Mouse (Mus musculus) cortical plate, adult 2 months (tissue): ENCODE data around the gene Ly6c1. TPM values are rescaled to one million over a fixed set of nuclear protein-coding genes. Genes with fewer than 3 reads are reported as not detected.
"Not testable (repeated sequence)": the region's sequence is repeated elsewhere in the genome, so short reads cannot be mapped to it uniquely, and the experiment has no call there.

Experiments used
- H3K27ac ChIP-seq: fragments of 200-500 bp; 2 replicates; pipeline ENCODE4 v1.5.1; 2012; ENCODE audit warnings: low read length, control low read depth, inconsistent platforms; ENCODE audit not compliant: insufficient read depth
- H3K4me1 ChIP-seq: fragments of 200-500 bp; 2 replicates; pipeline ENCODE4 v1.6.1; 2011; ENCODE audit warnings: low read length; ENCODE audit not compliant: control insufficient read depth, insufficient read depth
- H3K4me3 ChIP-seq: fragments of 200-500 bp; 2 replicates; pipeline ENCODE4 v1.5.1; 2011; ENCODE audit warnings: mild to moderate bottlenecking, low read length, control low read depth; ENCODE audit not compliant: insufficient read depth
- CTCF ChIP-seq: fragments of 200-500 bp; IDR thresholded peaks from 2 replicates; pipeline ENCODE4 v1.5.1; 2011; ENCODE audit warnings: mild to moderate bottlenecking, control low read depth, low read length; ENCODE audit not compliant: insufficient read depth; ENCODE audit errors: extremely low read depth
- POLR2A ChIP-seq: fragments of 200-500 bp; IDR thresholded peaks from 2 replicates; pipeline ENCODE4 v1.6.1; 2011; ENCODE audit warnings: mild to moderate bottlenecking, low read length, control low read depth; ENCODE audit not compliant: insufficient read depth; ENCODE audit errors: extremely low read depth
- polyA plus RNA-seq: library from polyadenylated mRNA; depleted of rRNA; stranded (reverse); fragments of >200 nt; gene quantifications from 2 replicates; pipeline ENCODE4 v1.2.3, GENCODE M21; 2012; rRNA removed

Gene Ly6c1
- 201 and 222 TPM in 2 replicates for polyA plus RNA-seq

DNA sequence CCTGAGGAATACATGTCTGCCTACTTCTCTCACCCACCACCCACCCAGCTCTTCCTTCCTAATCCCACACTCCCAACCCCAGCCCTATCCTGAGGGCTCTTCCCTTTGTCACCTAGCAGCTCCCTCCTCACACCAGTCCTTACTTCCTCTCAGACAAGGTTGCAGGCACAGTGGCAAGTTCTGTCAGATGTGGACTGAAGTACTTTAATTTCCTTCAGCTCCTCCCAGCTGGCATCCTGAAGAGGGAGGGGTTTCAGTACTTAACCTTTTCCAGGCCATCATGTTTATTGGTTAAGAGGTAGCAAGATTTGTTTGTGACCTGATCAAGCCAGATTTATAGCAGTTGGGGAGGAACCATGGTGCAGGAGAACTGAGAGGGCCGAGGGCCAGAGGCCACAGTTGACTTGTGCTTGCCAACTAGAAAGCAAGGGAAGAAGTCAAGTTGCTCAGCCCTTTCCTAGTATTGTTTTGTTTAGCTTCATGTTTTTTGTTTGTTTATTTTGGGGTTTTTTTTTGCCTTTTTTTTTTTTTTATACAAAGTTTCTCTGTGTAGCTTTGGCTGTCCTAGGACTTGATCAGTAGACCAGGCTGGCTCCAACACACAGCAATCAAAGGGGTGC lies at the start of gene Ly6c1:
TSS of gene Ly6c1 (minus strand) at position 189 of the 620 bp plus-strand sequence.
- H3K27ac ChIP-seq = peak within 1 kb of the TSS; percentile 46; the same call in 1 of the 2 replicates

DNA sequence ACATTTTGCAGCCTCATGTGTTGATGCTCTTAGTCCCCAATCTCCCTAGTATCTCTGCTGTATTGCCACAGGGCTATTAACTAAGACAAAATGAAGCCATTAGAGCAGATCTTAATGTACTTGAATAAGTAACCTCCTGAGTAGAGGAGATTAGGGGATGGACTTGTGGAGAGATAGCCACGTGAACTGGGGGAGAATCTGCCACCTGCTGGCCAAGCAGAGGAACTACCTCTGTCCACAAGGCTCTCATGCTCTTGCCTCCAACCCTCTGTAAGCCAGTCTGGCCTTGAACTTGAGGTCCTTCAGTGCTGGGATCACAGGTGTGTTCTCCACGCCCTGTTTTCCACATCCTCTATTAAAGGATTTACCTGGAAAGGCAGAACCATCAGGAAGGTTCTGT lies 39.4 kb upstream of the Ly6c1 start:
- not testable (repeated sequence) for H3K27ac ChIP-seq, H3K4me3 ChIP-seq, H3K4me1 ChIP-seq
- TF ChIP-seq CTCF = 0 out of 2 replicates have a peak, but pooled peaks have one; percentile 2

More for the DNA sequence above, at the start of gene Ly6c1:
- peak within 1 kb of the TSS; percentile 12; the same call in 1 of the 2 replicates for H3K4me3 ChIP-seq
- not testable (repeated sequence) for H3K4me1 ChIP-seq

DNA sequence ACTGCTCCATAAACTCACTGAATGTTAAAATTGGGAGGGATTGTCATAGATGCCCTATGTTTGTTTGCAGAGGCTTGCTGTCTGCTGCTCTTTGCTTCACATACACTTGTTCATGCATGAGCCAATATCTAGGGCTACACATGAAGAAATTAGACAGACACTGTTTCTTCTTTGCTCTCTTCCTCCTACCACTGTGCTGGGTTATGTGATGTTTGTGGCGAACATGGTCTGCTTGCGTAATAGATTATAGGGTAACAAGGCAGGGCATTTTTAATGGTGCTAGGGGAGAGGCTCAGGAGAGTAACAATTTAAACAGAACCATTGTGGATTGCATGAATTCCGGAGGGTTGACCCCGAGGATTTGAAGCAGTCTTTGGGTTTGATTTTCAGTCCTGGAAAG lies 21.3 kb upstream of the Ly6c1 start:
- no peak overlapping the region for H3K4me3 ChIP-seq
- H3K27ac ChIP-seq = no peak overlapping the region
- TF ChIP-seq CTCF (no peak), POLR2A (no peak)
- H3K4me1 ChIP-seq = no peaks in the 10 kb centered on the region

DNA sequence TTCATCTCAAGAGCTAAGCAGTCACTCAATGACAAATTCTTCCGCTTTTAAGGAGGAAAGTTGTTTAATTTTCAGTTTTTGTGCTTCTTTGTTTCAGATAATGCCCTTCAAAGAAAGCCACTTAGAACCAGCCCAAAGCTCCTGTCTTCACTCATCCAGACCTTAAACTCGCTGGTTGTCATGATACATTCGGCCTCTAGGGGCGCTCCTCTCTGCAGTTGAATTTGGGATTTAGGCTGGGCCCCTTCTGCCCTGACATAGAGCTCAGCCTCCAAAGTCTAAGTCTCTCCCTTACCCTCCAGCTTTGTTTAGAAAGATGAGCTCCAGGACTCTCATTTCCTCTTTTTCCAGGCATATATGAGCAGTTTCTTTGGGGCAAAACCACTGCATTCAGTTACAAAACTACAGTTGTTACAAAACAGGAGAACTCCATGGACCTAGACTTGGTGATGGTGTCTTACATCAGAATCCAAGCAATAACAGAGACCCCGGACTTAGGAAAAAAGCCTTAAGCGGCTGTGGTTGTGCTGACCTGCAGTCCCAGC lies 13.5 kb upstream of the Ly6c1 start:
- H3K4me1 ChIP-seq, H3K4me3 ChIP-seq, H3K27ac ChIP-seq: not testable (repeated sequence)
- peak; percentile 47 for TF ChIP-seq CTCF

DNA sequence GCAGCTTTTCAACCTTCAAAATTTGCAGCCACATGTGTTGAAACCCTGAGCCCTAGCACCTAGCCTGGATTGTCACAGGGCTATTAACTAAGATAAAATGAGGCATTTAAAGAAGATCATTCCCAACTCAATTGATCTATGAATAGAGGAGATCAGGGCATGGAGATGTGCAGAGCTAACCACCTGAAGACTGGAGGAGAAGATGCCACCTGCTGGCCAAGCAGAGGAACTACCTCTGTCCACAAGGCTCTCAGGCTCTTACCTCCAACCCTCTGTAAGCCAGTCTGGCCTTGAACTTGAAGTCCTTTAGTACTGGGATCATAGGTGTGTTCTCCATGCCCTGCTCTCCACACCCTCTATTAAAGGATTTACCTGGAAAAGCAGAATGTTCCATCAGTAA lies 11.9 kb upstream of the Ly6c1 start:
- Histone ChIP-seq H3K4me1 (no peaks in the 10 kb centered on the region), H3K27ac (no peak overlapping the region), H3K4me3 (no peak overlapping the region)
- TF ChIP-seq CTCF = peak; percentile 64
- no peak for TF ChIP-seq POLR2A

DNA sequence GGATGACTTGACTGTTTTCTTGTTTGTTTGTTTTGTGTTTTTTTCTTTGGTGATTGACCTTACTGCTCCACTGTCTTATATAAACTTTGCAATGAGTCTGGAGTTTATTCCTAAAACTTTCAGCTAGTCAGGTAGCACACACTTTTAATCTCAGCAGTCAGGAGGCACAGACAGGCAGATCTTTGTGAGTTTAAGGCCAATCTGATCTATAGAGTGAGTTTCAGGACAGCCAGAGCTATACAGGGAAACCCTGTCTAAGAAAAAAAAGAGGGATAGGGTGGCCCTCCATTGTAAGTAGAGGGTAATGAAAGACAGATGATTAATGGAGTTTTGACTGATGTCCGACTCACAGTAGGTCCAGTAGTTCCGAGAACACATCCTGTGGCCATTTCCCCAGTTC lies 7.4 kb upstream of the Ly6c1 start:
- no peaks in the 10 kb centered on the region for H3K4me1 ChIP-seq
- no peak overlapping the region for H3K4me3 ChIP-seq
- TF ChIP-seq CTCF (no peak), POLR2A (no peak)
- H3K27ac ChIP-seq = no peak overlapping the region

DNA sequence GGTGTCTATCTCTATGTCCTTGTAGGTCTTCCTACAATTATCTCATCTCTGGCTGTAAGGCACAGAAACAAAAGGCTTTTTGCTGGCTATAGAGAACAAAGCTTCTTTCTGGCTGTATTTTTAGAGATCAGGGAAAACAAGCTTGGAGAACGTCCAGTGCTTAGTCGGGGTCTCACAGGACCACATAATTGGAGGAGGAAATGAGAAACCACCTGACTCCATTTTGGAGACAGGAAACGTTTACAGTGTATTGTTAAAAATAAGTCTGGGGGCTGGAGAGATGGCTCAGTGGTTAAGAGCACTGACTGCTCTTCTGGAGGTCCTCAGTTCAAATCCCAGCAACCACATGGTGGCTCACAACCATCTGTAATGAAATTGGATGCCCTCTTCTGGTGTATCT lies 6.8 kb upstream of the Ly6c1 start:
- not testable (repeated sequence) for H3K4me3 ChIP-seq, H3K27ac ChIP-seq, H3K4me1 ChIP-seq

DNA sequence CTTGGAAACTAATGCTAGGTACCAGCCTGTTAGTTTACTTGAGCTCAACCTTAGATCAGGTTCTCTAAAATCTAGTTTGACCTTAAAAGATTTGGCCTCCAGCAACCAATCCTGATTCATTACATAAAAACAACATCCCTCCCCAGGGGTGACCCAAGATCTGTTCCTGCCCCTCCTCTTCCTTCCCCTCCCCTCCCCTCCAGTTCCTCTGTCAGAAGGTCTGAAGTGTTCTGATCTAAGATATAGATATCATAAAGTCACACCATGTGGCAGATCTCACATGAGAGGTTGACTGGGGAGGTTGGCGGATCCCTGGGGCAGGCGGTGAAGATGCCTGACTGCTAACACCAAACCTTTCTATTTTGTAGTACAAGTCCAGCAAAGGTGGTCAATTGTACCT lies 3.8 kb upstream of the Ly6c1 start:
- H3K4me1 ChIP-seq, H3K4me3 ChIP-seq: not testable (repeated sequence)
- 0 out of 2 replicates have a peak overlapping the region, but pooled peaks have one; percentile 46 for H3K27ac ChIP-seq

DNA sequence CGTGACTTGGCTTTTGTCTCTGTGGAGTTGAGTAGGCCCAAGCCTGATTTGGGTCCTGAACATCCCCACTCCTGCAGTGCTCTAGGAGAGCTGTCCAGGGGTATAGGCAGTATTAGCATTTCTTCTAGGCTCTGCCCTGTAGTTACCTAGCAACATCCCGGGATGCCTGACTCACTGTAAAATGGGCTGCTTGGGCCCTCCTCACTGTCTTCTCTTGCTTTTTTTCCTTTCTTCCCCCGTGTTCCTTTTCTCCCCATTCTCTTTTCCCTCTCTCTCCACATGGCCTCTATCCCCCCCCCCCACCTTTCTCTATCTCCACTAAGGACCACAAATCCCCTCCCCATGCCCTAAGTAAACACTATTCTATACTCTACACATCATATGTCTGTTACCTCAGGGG lies 2.5 kb upstream of the Ly6c1 start:
- not testable (repeated sequence) for H3K4me1 ChIP-seq, H3K4me3 ChIP-seq, H3K27ac ChIP-seq

DNA sequence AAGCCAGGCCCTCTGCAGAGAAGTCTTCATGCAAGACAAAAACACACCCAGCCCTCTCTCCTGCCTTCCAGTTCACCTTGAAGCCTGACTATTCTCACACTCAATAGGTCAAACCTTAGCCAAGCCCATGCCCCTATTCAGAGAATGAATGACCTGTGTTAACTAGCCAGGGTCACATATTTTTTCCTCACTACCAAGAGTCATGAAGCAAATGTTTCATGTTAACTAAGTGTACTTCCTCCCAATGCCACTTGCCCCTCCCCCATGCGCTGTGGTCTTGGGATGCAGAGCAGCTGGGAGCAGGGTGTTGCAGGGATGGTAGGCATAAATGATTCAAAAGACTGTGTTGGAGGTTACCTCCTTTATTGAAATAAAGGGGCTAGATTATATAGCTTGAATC lies 2.0 kb upstream of the Ly6c1 start:
- H3K27ac ChIP-seq, H3K4me1 ChIP-seq, H3K4me3 ChIP-seq: not testable (repeated sequence)

DNA sequence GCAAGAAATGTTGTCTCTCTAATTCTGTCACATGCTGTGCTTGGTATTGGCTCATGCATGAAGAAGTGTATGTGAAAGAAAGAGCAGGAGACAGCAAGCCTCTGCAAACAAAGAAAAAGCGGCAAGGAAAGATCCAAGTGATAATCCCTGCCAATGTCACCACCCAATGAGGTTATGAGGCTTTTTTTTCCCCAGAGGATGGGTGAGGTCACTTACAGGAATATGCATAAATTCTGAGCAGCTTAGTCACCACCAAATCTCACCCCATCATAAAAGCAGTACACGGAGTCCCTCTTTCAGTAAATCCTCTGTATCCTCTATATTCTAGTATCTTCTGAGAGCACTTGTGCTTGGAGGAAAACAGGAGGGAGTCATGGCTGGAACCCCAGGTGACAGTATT lies 1.2 kb upstream of the Ly6c1 start:
- H3K4me3 ChIP-seq, H3K4me1 ChIP-seq: not testable (repeated sequence)
- H3K27ac ChIP-seq = peak overlapping the region; percentile 46; the same call in 1 of the 2 replicates

DNA sequence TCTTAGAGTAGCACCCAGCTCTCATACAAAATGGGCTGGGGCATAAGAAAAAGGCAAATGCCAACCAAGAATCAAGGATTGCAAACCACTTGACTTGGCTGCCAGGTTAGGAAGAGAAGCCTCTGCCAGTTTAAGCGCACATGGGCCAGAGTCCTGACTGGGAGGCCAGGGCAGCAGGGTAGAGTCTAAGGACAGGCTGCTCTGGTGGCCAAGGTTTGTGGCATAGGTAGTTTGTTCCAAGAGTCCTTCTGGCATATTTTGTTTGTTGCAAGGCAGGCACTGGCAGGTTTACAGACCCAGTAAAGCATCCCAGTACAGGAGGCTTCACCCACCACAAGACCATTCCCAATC lies 685 bp downstream of the Ly6c1 start:
- H3K27ac ChIP-seq = 0 out of 2 replicates have a peak overlapping the region, but pooled peaks have one; percentile 46
- 0 out of 2 replicates have a peak overlapping the region, but pooled peaks have one; percentile 12 for H3K4me3 ChIP-seq

DNA sequence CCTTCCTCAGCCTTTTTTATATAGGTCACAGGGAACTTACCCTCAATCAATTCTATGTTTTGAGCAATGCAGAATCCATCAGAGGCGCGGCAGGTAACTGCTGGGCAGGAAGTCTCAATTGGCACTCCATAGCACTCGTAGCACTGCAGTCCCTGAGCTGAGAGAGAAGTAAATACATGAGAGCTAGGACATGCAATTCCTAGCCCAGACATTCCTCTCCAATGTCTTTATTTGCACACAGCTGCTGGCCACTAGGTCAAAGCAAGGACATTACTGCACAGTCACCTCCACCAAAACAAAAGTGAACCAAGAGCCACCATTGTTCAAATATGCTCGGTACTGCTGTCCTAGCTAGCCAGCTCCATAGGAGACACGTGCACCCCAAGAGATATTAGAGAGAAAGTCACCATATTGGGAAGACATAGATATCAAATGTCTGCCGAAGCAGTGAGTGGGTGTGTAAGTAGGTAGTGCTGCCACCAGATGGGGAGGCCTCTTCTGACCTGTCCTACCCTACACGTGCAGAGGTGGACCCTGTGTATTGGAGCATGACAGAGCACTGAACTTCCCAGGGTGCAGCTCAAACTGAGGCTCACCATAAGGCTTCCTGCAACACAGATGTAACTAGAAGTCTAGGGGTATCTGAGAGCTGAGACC lies 1.2 kb downstream of the Ly6c1 start:
- not testable (repeated sequence) for H3K4me1 ChIP-seq
- Histone ChIP-seq H3K4me3 (0 out of 2 replicates have a peak overlapping the region, but pooled peaks have one; percentile 12), H3K27ac (0 out of 2 replicates have a peak overlapping the region, but pooled peaks have one; percentile 46)

More for the DNA sequence above, 685 bp downstream of the Ly6c1 start:
- not testable (repeated sequence) for H3K4me1 ChIP-seq

DNA sequence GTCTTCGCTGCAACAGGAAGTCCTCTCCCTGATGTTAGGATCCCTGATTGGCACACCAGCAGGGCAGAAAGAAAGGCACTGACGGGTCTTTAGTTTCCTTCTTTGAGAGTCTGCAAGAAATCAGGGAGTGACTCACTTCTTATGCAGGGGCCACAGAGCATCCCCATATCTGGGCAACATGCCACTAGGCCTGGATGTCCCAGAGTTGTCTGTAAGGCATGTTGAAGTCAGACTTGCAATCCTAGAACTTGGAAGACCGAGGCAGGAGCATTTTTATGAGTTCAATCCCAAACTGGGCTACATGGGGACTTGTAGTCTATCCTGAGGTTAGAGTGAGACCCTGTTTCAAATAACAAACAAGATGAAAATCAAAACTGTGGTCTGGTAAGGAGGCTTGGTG lies 3.1 kb downstream of the Ly6c1 start:
- not testable (repeated sequence) for H3K4me1 ChIP-seq, H3K4me3 ChIP-seq, H3K27ac ChIP-seq
